Mouse (Mus musculus) macrophage (primary cell): ENCODE results near the gene Pum3. TPM values are rescaled to one million over a fixed set of nuclear protein-coding genes. Genes with fewer than 3 reads are reported as not detected.
A peak's percentile ranks its signal among the peaks of the same experiment; 100 is the strongest.

Experiments
- H3K27ac ChIP-seq: fragments of 350-480 bp; formaldehyde crosslinking; 2 replicates; pipeline ENCODE4 v1.9.0; 2021
- H3K36me3 ChIP-seq: fragments of 350-480 bp; formaldehyde crosslinking; 2 replicates; pipeline ENCODE4 v1.9.0; 2021; ENCODE audit errors: inconsistent target
- H3K4me3 ChIP-seq: fragments of 350-480 bp; formaldehyde crosslinking; 2 replicates; pipeline ENCODE4 v1.9.0; 2021; ENCODE audit errors: inconsistent target
- H3K79me2 ChIP-seq: fragments of 350-480 bp; formaldehyde crosslinking; 2 replicates; pipeline ENCODE4 v1.9.0; 2021; ENCODE audit errors: inconsistent target
- WGBS: methylation state at CpG from one replicate; pipeline ENCODE4 v1.1.7; 2026; ENCODE audit warnings: inconsistent platforms; ENCODE audit not compliant: missing documents; 5-methylcytosine and 5-hydroxymethylcytosine counted together
- polyA plus RNA-seq: library from polyadenylated mRNA; stranded (reverse); fragments of 250-400 nt; gene quantifications from 3 replicates; pipeline ENCODE4 v1.2.4, GENCODE M21; 2018; ENCODE audit warnings: inconsistent platforms
- total RNA-seq, 78 experiments: library from RNA; depleted of rRNA; stranded (reverse); fragments of 250-400 nt; gene quantifications; 1 replicate in 9 of 78; 2 replicates in 24 of 78; 3 replicates in 43 of 78; 4 replicates in 2 of 78; pipeline ENCODE4 v1.2.4; 2018; ENCODE audit warnings: inconsistent platforms in 56 of 78

Pum3 gene
- 100 to 1,000 TPM in 3 of 26 experiments, 10 to 100 TPM in 23; 27.1 to 129 (median 71.1) TPM for total RNA-seq (2018; cell fraction: chromatin; rRNA removed)
- total RNA-seq (2018; cell fraction: cytosol; rRNA removed) = 10 to 100 TPM; 20.5 to 63.2 (median 29.2) TPM
- total RNA-seq (2018; cell fraction: nucleus; rRNA removed) = 10 to 100 TPM; 19.1 to 84.1 (median 29.8) TPM
- 20.7 to 157 TPM (median 47.3 TPM) in 3 replicates for polyA plus RNA-seq

DNA sequence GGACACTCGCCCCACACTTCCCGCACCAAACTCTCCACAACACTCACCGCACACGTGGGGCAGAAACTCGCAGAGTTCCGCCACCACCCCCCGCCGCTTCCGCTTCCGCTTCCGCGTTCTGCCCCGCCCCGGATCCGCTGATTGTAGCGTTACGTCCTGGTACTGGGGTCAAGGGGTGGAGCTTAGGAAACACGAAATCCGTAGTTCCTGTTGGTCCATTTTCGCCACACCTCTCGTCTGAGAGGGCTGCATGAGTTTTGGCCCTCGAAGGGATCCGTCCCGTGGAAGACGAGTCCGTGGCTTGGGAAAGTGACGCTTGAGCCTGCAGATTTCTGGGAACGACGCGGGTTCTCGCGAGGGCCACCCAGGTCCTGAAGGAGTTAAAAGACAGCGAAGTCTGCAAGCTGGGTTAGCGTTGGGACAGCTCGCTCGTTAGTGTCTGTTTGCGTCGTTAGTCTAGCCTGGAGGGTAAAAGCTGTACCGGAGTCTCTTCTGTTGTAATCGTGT, at the start of gene Pum3:
Pum3 (minus strand) TSS at position 81 of the 507 bp plus-strand sequence.
- under 1% methylated on average over 40 of the region's 40 CpGs for WGBS
- peaks cover 11% of the 10 kb centered on the region; the same call in 1 of the 2 replicates for H3K36me3 ChIP-seq
- peaks cover 29% of the 10 kb centered on the region for H3K79me2 ChIP-seq
- H3K4me3 ChIP-seq = peak within 1 kb of the TSS; percentile 94
- peak within 1 kb of the TSS; percentile 83 for H3K27ac ChIP-seq

DNA sequence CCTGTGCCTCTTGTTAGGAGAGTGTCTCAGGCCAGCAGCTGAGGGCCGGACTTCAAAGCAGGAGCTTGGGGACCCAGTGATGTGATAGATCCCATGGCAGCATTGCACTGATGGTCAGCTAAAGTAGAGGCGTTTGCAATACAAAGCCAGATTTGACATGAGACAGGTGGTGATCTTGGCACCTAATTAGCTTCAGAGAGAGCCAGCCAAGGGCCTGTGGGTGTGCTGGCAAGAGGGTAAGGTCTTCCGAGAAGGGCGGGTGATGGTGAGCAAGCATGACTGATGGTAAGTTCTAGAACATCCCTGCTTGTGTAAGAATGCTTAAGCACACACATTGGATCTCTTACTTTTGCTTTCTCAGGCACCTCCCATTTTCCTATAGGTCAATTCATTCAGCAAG, 37.1 kb upstream of the Pum3 start:
- no peaks in the 10 kb centered on the region for H3K36me3 ChIP-seq
- H3K4me3 ChIP-seq = no peak overlapping the region
- no peak overlapping the region for H3K27ac ChIP-seq
- 89% methylated on average over 4 of the region's 4 CpGs for WGBS
- no peaks in the 10 kb centered on the region for H3K79me2 ChIP-seq

DNA sequence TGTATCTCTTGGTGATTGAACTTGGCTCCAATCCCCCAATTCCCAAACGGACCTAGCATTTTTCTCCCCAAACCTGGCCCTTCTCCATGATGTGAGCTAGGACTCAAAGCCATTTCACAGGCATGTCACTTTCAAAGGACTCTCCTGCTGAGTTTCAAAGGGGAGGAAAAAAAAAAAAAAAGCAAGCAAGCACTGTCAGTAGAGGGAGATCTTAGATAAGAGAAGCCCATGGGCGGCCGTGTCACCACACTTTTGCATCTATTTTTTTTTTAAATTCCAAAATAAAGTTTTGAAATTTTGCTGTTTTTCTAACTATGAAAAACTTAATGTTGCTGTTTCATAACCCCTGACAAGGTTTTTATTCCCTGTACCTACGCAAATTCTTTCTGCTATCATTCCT, 33.0 kb upstream of the Pum3 start:
- Histone ChIP-seq H3K79me2 (no peaks in the 10 kb centered on the region), H3K36me3 (no peaks in the 10 kb centered on the region), H3K4me3 (no peak overlapping the region), H3K27ac (no peak overlapping the region)
- 71% methylated on average over 4 of the region's 4 CpGs for WGBS

DNA sequence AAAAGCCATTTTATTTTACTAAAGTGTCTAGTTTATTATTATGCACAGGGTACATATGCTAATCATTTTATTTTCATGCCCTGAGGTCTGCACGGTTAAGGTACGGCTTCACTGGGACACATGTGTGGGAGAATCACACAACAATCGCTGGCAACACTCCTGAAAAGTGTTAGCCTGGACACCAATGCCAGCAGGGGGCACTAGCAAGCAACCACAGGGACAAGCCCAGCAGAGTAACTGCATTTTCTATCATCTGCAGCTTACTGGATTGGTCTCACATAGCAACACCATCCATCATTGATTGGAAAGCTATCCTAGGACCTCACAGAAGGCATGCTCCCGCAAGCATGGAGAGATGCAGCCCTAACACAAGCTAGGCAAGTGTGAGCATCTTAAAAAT, 20.8 kb upstream of the Pum3 start:
- WGBS = 43% methylated on average over 4 of the region's 4 CpGs
- no peak overlapping the region for H3K4me3 ChIP-seq
- H3K27ac ChIP-seq = no peak overlapping the region
- H3K36me3 ChIP-seq = no peaks in the 10 kb centered on the region
- H3K79me2 ChIP-seq = no peaks in the 10 kb centered on the region

DNA sequence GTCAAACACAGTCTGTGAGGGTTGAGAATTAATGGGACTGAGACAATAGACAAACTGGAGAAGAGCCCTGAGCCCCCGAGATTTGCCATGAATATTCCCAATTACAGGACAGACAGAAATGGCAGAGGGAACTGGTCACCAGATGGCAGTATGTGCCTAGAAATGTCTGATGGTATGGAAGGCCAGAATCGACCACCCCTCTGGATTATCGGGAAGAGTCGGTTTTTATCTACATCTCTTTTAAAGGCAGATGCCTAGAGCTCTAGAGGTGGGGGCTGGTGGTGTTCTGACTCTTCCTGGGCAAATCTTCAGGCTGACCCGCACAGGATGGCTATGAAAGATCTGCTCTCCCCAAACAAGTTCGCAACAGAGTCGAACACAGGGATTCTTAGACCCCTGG, 17.9 kb upstream of the Pum3 start:
- Histone ChIP-seq H3K36me3 (no peaks in the 10 kb centered on the region), H3K79me2 (no peaks in the 10 kb centered on the region), H3K27ac (no peak overlapping the region), H3K4me3 (no peak overlapping the region)
- WGBS = 42% methylated on average over 7 of the region's 7 CpGs

DNA sequence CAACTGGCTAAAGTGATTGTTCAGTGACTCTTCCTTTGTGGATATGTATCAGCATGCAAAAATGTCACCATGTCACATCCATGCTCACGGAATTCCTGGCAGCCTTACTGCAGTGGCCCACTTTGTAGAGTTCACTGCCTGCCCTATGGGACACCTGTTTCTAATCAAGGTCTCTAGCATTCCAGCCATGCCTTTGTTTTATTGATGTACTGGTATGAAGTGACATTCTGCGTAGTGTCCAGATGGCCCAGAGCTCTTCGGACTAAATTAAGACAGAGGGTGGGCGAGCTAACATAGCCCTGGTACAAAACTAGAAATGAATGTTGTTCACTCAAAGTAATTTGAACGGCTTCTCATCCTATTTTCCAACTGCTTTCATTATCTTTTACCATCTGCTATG, 11.5 kb upstream of the Pum3 start:
- Histone ChIP-seq H3K79me2 (no peaks in the 10 kb centered on the region), H3K36me3 (no peaks in the 10 kb centered on the region), H3K4me3 (no peak overlapping the region), H3K27ac (no peak overlapping the region)
- 90% methylated on average over 5 of the region's 5 CpGs for WGBS

DNA sequence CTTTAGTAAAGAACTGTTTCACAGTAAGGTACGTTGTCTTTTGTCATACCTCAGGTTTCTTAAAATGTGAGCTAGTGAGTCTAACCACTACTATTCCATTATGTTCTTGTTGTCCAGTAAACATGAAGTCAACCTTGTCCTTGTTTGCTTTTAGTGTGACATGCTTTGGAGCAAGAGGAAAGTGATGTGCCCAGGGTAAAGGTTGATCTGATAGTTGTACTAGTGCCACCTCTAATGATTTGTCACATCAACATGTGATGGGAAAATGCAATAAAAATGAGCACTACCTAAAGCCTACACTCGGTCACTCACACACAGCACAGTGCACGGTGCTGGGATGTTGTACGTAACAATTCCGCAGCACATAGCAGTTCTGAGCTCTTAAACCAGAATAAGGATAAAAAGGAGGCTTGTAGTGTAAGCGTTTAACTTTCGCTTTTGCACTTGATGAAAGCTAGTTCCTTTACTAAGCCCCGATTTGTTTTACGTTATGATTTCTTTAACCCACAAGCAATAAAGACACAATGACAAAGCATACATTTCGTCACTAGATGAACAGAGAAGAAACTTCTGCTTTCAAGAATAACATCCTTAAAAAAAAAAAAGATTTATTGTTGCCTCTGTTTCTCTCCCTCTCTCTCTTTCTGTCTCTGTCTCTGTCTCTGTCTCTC, 8.5 kb upstream of the Pum3 start:
- whole genome bisulfite sequencing = 22% methylated on average over 10 of the region's 10 CpGs
- Histone ChIP-seq H3K36me3 (no peaks in the 10 kb centered on the region), H3K4me3 (peak overlapping the region; percentile 23), H3K27ac (no peak overlapping the region), H3K79me2 (no peaks in the 10 kb centered on the region)

DNA sequence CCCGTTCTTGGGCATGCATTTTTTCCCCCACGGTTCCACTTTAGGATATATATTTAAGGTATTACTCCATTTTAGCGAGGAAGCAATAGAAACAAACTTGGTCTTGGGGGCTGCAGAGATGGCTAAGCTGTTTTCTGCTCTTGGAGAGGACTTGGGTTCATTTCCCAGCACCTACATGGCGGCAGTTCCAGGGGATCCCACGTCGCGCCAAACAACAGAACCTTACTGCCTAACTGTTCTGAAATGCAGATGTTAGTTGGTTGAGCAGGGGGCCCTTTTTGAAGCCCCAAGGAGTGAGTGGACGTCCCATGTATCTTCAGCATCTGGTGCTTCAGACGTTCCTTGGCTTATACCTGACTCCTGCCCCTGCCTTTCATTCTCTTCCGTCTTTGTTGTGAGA, 781 bp upstream of the Pum3 start:
- peak overlapping the region; percentile 83 for H3K27ac ChIP-seq
- H3K4me3 ChIP-seq = peak overlapping the region; percentile 94
- WGBS = 0% methylated on average over 10 of the region's 10 CpGs
- peaks cover 29% of the 10 kb centered on the region for H3K79me2 ChIP-seq
- H3K36me3 ChIP-seq = 0 out of 2 replicates have a peak, but pooled peaks cover 4% of the 10 kb centered on the region

DNA sequence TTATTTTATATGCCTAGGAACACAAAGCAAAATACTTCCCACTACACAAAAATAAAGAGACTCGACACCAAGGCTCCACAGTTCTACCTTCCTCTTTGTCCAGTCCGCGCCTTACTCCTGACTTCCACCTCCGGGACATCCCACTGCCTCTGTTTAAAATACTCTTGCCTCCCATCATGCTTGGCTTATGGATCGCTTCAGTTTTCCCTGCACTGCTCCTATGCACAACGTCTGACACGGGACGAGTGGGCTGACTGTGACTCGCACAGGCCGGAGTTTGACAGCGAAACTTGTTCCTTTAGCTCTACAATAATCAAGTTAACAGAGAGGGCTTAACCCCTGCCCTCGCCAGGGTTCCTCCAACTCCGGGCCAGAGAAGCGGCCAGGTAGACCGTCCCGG, 344 bp downstream of the Pum3 start:
- WGBS = 1% methylated on average over 16 of the region's 16 CpGs
- peak overlapping the region; percentile 36 for H3K27ac ChIP-seq
- H3K79me2 ChIP-seq = peaks cover 29% of the 10 kb centered on the region
- peak overlapping the region; percentile 94 for H3K4me3 ChIP-seq
- H3K36me3 ChIP-seq = peaks cover 15% of the 10 kb centered on the region; the same call in 1 of the 2 replicates

DNA sequence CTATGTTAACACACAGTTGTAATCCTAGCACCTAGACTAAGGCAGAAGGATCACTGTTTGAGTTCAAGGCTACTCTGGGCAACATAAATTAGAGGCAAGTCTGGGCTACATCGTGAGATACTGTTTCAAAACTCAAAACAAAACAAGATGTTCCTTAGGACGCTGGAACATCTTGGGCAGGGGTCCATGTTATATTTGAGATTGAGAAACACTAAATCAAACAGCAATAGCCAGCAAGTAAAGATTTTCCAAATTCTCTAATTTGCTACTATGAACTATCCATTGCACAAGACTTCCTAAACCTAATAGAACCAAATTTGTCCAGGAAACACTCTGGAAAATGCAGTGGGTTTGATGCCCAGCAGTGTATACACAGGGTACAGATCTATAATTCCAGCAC, 1.8 kb downstream of the Pum3 start:
- no peak overlapping the region for H3K4me3 ChIP-seq
- H3K27ac ChIP-seq = no peak overlapping the region
- H3K79me2 ChIP-seq = peaks cover 29% of the 10 kb centered on the region
- WGBS = 89% methylated on average over 2 of the region's 2 CpGs
- peaks cover 26% of the 10 kb centered on the region for H3K36me3 ChIP-seq

DNA sequence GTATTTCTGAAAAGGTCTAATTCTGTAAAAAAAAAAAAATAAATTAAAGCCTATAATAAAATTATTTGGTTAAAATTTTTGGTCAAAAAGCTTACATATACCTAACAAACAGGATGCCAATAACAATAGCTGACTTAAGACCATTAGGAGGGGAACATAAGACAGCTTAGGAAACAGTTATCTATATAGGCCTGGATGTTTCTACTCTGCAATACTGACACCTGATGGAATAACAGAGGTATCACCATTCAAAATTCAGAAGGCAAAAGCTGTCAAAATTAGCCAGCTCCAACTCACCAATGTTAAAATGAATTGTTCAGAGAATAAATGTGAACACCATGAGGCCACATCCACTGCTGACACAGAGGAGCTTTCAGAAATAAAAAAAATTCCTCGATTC, 3.2 kb downstream of the Pum3 start:
- WGBS = 82% methylated on average over 1 of the region's 1 CpGs
- H3K79me2 ChIP-seq = peaks cover 29% of the 10 kb centered on the region
- no peak overlapping the region for H3K4me3 ChIP-seq
- peaks cover 36% of the 10 kb centered on the region for H3K36me3 ChIP-seq
- H3K27ac ChIP-seq = no peak overlapping the region

DNA sequence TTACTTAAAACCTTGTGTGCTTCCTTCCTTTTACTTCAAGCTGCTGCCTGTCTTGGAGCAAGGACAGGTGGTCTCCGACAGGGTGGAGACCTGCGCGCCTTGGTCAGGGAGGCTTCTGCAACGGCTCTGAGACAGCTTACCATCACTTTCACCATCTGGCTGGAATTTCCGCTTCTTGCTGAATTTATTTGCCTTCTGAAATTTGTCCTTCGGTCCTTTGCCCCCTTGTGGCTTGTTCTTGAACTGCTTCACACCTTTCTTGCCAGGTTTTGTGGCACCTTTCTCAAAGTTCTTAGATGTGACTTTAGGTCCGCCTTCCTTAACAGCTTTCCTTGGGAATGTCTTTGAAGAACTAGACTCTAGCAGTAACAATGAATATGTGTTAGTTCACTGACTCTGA, 4.0 kb downstream of the Pum3 start:
- Histone ChIP-seq H3K4me3 (no peak overlapping the region), H3K79me2 (peaks cover 29% of the 10 kb centered on the region), H3K36me3 (peaks cover 42% of the 10 kb centered on the region), H3K27ac (no peak overlapping the region)
- 47% methylated on average over 7 of the region's 7 CpGs for WGBS

DNA sequence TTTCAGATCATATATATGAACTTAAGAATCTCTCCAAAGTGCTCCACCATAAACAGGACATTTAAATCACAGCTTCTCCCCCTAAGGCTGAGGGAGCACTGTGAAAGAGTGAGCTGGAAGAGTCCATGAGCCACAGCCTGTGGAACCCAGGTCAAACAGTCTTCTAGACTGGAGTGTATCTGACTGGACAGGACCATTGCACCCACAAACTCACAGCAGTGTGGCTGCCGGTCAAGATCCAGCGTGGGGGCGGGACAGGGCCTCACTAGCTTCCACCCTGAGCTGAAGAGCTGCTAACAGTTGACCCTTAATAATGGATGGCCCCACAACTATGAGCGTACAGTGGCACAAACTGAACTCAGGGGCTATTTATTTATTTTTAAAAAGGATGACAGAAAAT, 12.2 kb downstream of the Pum3 start:
- H3K27ac ChIP-seq = no peak overlapping the region
- peaks cover 85% of the 10 kb centered on the region for H3K36me3 ChIP-seq
- H3K4me3 ChIP-seq = no peak overlapping the region
- WGBS = 96% methylated on average over 4 of the region's 4 CpGs
- H3K79me2 ChIP-seq = no peaks in the 10 kb centered on the region

DNA sequence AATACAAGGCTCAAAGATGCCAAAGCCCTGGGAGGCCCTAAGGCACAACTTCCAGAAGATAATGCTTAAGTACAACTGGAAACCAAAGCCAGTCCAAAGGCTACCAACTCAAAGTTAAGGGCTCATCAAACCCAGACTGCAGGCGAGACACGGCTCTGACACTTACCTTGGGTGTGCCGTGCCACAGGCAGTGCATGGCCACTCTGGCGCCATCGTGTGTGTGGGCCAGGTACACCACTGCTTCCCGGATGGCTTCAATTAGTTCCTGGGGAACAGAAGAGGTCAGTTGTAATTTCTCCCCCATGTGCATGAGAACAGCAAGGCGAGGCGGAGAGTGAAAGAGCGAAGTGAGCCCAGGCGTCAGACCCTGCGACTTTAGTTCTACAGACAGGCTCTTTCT, 13.1 kb downstream of the Pum3 start:
- WGBS = 66% methylated on average over 11 of the region's 11 CpGs
- H3K27ac ChIP-seq = no peak overlapping the region
- no peaks in the 10 kb centered on the region for H3K79me2 ChIP-seq
- no peak overlapping the region for H3K4me3 ChIP-seq
- peaks cover 88% of the 10 kb centered on the region for H3K36me3 ChIP-seq

DNA sequence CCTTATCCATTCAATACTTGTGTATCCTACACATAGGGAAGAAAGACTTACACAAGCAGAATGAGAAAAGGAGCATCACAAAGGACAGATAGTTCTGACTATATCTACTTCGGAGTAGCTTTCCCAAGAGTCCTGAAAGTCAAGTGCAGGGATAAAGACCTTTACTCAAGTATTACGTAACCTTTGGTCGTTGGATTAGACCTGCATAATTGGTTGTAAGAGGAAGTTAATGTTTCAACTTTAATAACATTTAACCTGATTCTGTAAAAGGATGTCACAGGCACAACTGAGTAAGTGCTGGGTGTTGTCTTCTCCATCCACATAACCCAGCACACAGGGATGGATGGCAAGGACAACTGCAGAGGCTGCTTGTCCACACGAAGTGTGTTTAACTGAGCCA, 18.3 kb downstream of the Pum3 start:
- no peaks in the 10 kb centered on the region for H3K79me2 ChIP-seq
- no peak overlapping the region for H3K4me3 ChIP-seq
- no peak overlapping the region for H3K27ac ChIP-seq
- WGBS = 79% methylated on average over 4 of the region's 4 CpGs
- peaks cover 57% of the 10 kb centered on the region for H3K36me3 ChIP-seq
